Mouse (Mus musculus) heart, adult 8-10 months (tissue): ENCODE data around the gene Tmem176b. TPM values are rescaled to one million over a fixed set of nuclear protein-coding genes. Genes with fewer than 3 reads are reported as not detected.
"Not testable (repeated sequence)": the region's sequence is repeated elsewhere in the genome, so short reads cannot be mapped to it uniquely, and the experiment has no call there.

Experiments
- DNase-seq: peaks from one replicate; pipeline ENCODE4 v3.0.0; 2022; ENCODE audit warnings: low spot score
- total RNA-seq, 4 experiments: library from RNA; stranded (reverse); gene quantifications; 2 replicates each; pipeline ENCODE4 v1.2.4; 2022

Tmem176b gene
- total RNA-seq = 10 to 100 TPM; 34.1 to 50.4 (median 41.2) TPM

GRCm38 (mm10) chr6:48840973-48841625 is at the start of gene Tmem176b:
Gene Tmem176b (minus strand): TSS chr6:48841496.
- peak; percentile 87 for DNase-seq

- DNase-seq = no peak
Observed at GRCm38 (mm10) chr6:48876510-48877135, 35.3 kb upstream of the Tmem176b start.

GRCm38 (mm10) chr6:48875515-48875914 is 34.2 kb upstream of the Tmem176b start:
- DNase-seq = no peak

GRCm38 (mm10) chr6:48874576-48874975 is 33.3 kb upstream of the Tmem176b start:
- DNase-seq = no peak

- no peak for DNase-seq
Observed at GRCm38 (mm10) chr6:48872596-48872995, 31.3 kb upstream of the Tmem176b start, which contains the start of gene Aoc1. Gene Aoc1 (plus strand): TSS chr6:48872896.

GRCm38 (mm10) chr6:48869774-48870173 is 28.5 kb upstream of the Tmem176b start:
- no peak for DNase-seq

GRCm38 (mm10) chr6:48867158-48867557 is 25.9 kb upstream of the Tmem176b start:
- no peak for DNase-seq

- DNase-seq = not testable (repeated sequence)
Observed at GRCm38 (mm10) chr6:48866355-48866950, 25.2 kb upstream of the Tmem176b start.

GRCm38 (mm10) chr6:48865152-48865745 is 24.0 kb upstream of the Tmem176b start:
- no peak for DNase-seq

- no peak for DNase-seq
Observed at GRCm38 (mm10) chr6:48864723-48865122, 23.4 kb upstream of the Tmem176b start.

- no peak for DNase-seq
Observed at GRCm38 (mm10) chr6:48864181-48864580, 22.9 kb upstream of the Tmem176b start.

GRCm38 (mm10) chr6:48863488-48863887 is 22.2 kb upstream of the Tmem176b start:
- DNase-seq = no peak

GRCm38 (mm10) chr6:48862816-48863215 is 21.5 kb upstream of the Tmem176b start:
- DNase-seq = no peak

- DNase-seq = no peak
Observed at GRCm38 (mm10) chr6:48861616-48862280, 20.5 kb upstream of the Tmem176b start.

- DNase-seq = no peak
Observed at GRCm38 (mm10) chr6:48860851-48861250, 19.6 kb upstream of the Tmem176b start.

- no peak for DNase-seq
Observed at GRCm38 (mm10) chr6:48860130-48860815, 19.0 kb upstream of the Tmem176b start.

GRCm38 (mm10) chr6:48857613-48858302 is 16.5 kb upstream of the Tmem176b start:
- DNase-seq = no peak

- DNase-seq = no peak
Observed at GRCm38 (mm10) chr6:48854155-48854554, 12.9 kb upstream of the Tmem176b start.

GRCm38 (mm10) chr6:48851820-48852491 is 10.7 kb upstream of the Tmem176b start:
- peak; percentile 50 for DNase-seq

- DNase-seq = no peak
Observed at GRCm38 (mm10) chr6:48845086-48845485, 3.8 kb upstream of the Tmem176b start.
